Mouse (Mus musculus) G1E (cell line): Measurements from ENCODE around the gene Bco2.

Experiments used
- CTCF ChIP-seq: IDR thresholded peaks from 2 replicates; pipeline ENCODE4 v1.5.1; 2012; ENCODE audit warnings: low read depth, low read length, inconsistent platforms, mixed read lengths
- GATA1 ChIP-seq: IDR thresholded peaks from 2 replicates; pipeline ENCODE4 v1.6.1; 2012; ENCODE audit warnings: borderline replicate concordance, low read length, inconsistent platforms, mixed read lengths
- GATA2 ChIP-seq: IDR thresholded peaks from 2 replicates; pipeline ENCODE4 v1.6.1; 2012; ENCODE audit warnings: low read depth, low read length, inconsistent platforms, borderline replicate concordance
- POLR2AphosphoS5 ChIP-seq: IDR thresholded peaks from 2 replicates; pipeline ENCODE4 v1.6.1; 2012; ENCODE audit warnings: low read depth, low read length, inconsistent platforms; ENCODE audit not compliant: insufficient replicate concordance

GRCm38 (mm10) chr9:50592955-50593354, 38.0 kb upstream of the Bco2 start:
- no peak for TF ChIP-seq CTCF
- no peak for TF ChIP-seq POLR2AphosphoS5
- TF ChIP-seq GATA2 = no peak
- TF ChIP-seq GATA1 = no peak
